Mouse (Mus musculus) brain, embryonic 14.5 days (tissue): ENCODE results near the gene Bbs9.

Source experiments
- CTCF ChIP-seq: fragments of 200-500 bp; IDR thresholded peaks from 2 replicates; pipeline ENCODE4 v1.5.1; 2012; ENCODE audit warnings: inconsistent platforms, mild to moderate bottlenecking, moderate library complexity, borderline replicate concordance; ENCODE audit not compliant: insufficient read depth, insufficient read length; ENCODE audit errors: extremely low read depth
- POLR2A ChIP-seq: fragments of 200-500 bp; IDR thresholded peaks from 2 replicates; pipeline ENCODE4 v1.6.1; 2012; ENCODE audit warnings: mild to moderate bottlenecking, inconsistent platforms, borderline replicate concordance; ENCODE audit not compliant: poor library complexity, insufficient read depth, insufficient read length, severe bottlenecking; ENCODE audit errors: extremely low read depth

- no peak for TF ChIP-seq POLR2A
- no peak for TF ChIP-seq CTCF
Measured at GRCm38 (mm10) chr9:22805981-22806380, 330.5 kb downstream of the Bbs9 start.
